Mouse (Mus musculus) yolk sac, embryonic 10.5 days (tissue): Measurements from ENCODE around the gene Sprr2h.

Experiments used
- DNase-seq: peaks from one replicate; pipeline ENCODE4 v3.0.0-alpha.2; 2017; ENCODE audit warnings: low spot score

Sprr2h gene

DNA sequence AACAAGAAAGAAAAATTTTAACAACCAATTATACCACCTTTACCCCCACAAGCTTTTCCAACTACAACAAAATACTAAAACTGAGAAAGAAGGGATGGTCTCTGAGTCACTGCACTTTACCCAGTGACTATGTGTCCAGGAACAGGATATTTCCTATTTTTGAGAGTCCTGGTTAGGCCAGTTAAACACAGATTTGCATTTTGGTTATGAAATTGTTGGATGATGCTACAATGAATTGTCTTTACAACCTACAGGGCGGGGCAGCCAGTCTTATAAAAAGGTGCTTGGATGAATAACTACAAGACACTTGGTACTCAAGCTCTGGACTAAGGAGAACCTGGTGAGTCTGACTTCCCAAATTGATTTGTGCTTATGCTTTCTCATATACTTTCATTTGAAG, at the start of gene Sprr2h:
Sprr2h (plus strand) TSS at position 301 of the 400 bp plus-strand sequence.
- no peak for DNase-seq

DNA sequence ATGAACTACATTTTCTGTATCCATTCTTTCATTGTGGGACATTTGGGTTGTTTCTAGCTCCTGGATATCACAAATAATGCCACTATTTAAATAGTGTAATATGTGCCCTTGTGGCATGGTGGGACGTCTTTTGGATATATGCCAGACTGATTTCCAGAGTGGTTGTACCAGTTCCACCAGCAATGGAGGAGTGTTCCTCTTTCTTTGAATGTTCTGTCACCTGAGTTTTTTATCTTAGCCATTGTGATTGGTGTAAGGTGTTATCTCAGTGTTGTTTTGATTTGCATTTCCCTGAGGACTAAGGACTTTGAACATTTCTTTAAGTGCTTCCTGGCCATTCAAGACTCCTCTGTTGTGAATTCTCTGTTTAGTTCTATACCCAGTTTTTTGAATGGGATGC, 49.2 kb upstream of the Sprr2h start:
- DNase-seq, result no peak

DNA sequence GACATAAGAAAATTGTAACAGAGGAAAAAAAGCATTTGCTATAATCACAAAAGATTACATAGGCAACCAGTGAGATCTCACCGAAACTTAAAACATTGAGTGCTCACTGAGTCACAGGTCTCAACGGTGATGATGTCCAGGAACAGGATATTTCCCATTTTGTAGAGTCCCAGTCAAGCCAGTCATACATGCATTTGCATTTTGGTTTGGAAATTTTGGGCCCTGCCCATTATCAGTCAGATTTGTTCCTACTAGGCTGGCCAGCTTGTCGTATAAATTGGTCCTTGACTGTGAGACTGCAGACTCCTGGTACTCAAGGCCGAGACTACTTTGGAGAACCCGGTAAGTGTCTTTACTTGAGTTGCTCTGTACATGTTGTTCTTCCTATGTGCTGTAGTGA, 46.6 kb upstream of the Sprr2h start, which contains the start of gene Sprr2d:
Sprr2d (plus strand) TSS at position 301 of the 400 bp plus-strand sequence.
- DNase-seq, result no peak

DNA sequence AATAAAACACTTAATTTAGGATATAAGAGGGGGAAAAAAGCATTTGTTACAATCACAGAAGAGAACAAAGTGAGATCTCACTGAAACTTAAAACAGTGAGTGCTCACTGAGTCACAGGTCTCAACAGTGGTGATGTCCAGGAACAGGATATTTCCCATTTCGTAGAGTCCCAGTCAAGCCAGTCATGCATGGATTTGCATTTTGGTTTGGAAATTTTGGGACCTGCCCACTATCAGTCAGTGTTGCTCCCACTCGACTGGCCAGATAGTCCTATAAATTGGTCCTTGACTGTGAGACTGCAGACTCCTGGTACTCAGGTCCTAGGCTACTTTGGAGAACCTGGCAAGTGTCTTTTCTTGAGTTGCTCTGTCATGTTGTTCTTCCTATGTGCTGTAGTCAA, 33.6 kb upstream of the Sprr2h start, which contains the start of gene Sprr2e:
Sprr2e (plus strand) TSS at position 301 of the 400 bp plus-strand sequence.
- DNase-seq, result no peak

DNA sequence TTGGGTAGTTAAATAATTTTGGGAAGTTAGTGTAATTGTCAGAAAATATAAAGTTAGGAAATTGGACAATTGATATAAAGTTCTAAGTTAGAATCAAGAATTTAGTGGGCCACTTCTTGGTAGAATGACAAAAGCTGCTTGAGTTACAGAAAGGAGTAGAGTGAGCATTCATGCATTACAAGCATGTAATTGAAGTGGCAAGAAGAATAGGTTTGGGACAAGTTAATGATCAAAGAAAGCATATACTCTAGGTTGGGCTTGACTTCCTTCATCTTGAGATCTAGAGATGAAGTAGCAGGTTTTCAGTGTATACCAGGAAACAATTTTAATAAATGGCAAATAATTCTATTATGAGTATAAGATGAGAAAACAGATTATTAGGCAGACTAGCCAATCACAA, 23.9 kb upstream of the Sprr2h start:
- DNase-seq, result no peak

DNA sequence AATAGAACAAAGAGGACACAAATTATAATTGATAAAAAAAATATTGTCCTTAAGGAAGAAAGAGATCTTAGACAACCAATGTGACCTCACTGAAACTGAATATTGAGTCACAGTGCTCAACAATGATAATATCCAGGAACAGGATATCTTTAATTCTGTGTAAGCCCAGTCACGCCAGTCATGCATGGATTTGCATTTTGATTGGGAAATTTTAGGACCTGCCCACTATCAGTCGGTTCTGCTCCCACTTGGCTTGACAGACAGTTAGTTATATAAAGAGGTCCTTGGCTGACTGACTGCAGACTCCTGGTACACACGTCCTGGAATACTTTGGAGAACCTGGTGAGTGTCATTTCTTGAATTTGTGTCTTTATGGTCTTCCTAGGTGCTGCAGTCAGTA, 20.6 kb upstream of the Sprr2h start, which contains the start of gene Sprr2f:
Sprr2f (plus strand) TSS at position 301 of the 400 bp plus-strand sequence.
- DNase-seq, result no peak

DNA sequence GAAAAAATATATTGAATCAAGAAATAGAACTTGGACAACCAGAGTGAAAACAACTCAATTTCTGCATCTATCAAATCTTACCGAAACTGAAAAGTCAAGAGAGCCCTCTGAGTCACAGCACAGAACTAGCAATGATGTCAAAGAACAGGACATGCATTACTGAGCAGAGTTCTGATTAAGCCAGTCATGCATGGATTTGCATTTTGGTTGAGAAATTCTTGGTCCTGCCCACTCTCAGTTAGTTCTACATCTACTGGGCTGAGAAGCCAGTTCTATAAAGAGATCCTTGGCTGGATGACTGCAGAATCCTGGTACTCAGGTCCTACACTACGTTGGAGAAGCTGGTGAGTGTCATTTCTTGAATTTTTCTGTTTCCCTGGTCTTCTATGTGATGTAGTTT, 11.9 kb upstream of the Sprr2h start:
- DNase-seq, result no peak

DNA sequence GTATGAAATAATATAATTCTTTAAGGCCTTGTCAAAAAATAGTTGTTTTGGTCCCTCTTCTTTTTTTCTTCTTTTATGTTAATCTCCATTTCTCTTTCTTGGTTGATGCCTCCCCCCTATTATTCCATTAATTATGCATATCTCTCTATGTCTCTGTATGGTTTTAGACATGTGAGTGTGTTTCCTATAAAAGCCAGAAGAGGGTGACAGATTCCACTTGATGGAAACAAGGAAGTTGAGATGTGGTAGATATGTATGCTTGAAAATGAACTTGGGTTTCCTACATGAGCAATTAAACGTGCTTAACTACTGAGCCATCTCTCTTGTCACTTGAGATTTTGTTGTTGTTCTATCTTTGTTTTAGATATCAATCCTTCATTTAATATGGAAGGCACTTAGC, 8.8 kb downstream of the Sprr2h start:
- DNase-seq, result no peak

DNA sequence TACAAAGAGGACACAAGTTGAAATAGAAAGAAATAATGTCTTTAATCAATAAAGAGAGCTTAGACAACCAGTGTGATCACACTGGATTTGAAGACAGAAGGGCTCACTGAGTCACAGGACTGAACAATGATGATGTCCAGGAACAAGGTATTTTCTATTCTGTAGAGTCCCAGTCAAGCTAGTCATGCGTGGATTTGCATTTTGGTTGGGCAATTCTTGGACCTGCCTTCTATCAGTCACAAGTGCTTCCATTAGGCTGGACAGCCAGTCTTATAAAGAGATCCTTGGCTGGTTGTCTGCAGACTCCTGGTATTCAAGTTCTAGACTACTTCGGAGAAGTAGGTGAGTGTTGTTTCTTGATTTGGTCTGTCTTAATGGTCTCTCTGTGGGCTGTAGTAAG, 22.2 kb downstream of the Sprr2h start, which contains the start of gene Sprr2i:
Sprr2i (plus strand) TSS at position 301 of the 400 bp plus-strand sequence.
- no peak for DNase-seq

DNA sequence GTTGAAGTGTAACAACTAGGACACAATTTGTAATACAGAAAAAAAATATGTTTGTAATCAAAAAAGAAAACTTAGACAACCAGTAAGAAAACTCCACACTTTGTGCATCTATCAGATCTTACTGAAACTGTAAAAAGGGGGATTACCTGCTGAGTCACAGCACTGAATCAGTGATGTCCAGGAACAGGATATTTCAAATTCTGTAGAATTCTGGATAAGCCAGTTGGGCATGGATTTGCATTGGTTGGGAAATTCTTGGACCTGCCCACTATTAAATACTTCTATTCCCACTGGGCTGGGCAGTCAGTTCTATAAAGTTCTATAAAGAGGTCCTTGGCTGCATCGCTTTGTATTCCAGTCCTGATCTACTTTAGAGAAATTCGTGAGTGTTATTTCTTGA, 32.3 kb downstream of the Sprr2h start, which contains the start of gene Sprr2j-ps:
Sprr2j-ps (plus strand) TSS at position 301 of the 400 bp plus-strand sequence.
- no peak for DNase-seq

DNA sequence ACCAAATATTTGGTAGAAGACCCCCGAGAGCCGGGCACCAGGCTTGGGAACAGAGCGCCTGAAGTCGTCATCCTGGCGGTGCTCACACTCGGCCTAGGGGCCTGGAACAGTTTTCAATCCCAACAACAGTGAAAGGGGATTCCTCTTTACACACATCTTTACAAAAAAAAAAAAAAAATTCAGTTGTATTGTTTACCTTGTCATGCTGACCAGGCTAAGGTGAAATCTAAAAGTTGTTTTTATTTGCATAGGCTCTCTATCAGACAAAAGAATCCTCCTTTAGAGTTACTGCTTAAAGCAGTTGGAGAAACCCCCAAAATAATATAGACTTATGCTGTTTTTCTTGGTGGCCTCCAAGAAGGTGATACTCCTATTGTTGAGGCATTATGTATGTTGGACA, 43.8 kb downstream of the Sprr2h start, which contains the start of gene Gm9774:
Gm9774 (minus strand) TSS at position 101 of the 400 bp plus-strand sequence.
- DNase-seq, result no peak

DNA sequence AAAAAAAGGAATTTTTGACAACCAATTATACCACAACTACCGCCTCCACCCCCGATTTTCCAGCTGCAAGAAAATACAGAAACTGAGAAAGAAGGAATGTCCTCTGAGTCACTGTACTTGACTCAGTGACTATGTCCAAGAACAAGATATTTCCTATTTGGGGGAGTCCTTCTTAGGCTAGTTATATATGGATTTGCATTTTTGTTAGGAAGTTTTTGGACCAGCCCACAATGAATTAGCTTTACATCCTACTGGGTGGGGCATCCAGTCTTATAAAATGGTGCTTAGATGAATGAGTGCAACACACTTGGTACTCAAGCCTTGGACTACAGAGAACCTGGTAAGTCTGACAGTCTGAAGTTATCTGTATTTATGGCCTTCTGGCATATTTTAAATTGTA, 46.8 kb downstream of the Sprr2h start, which contains the start of gene Sprr2k:
Sprr2k (plus strand) TSS at position 301 of the 400 bp plus-strand sequence.
- no peak for DNase-seq
